Mouse (Mus musculus): Measurements from ENCODE around the gene Vmn1r32. TPM values are rescaled to one million over a fixed set of nuclear protein-coding genes. Genes with fewer than 3 reads are reported as not detected.

The Vmn1r32 gene
- polyA plus RNA-seq (2015; fragmentation: Nextera tagmentation; extraction: Ambion mirVana) = 0.05 and 0.13 TPM in 2 replicates

DNA sequence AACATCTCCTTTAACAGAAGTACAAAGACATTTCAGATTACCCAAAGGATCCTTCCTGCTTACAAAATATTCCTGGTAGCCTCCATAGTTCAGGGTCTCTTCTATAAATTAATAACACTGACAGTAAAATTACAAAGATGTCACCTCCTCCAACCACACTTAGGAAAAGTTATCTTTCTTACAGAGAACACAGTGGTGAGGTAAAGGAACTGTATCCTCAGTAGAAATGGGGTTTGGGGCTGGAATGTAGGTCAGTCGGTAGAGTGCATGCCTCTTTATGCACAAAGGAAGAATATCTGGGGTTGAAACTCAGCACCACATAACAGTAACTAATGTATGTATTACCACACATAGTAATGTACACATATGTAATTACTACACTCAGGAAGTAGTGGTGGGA, at the start of gene Vmn1r32:
TSS of gene Vmn1r32 (minus strand) at position 101 of the 400 bp plus-strand sequence.
- H3K9ac ChIP-seq (replicated peaks; ENCODE audit: low read length) = no peak within 1 kb of the TSS
- WGBS = 82% methylated on average over 1 of the region's 1 CpGs

GRCm38 (mm10) chr6:66595804-66596203, 35.9 kb upstream of the Vmn1r32 start:
- no peak for ATAC-seq (ENCODE audit: low FRiP score, low TSS enrichment)
- Histone ChIP-seq H3K27ac (ENCODE audit: low read length) (no peak overlapping the region), H3K4me3 (ENCODE audit: low read length) (no peak overlapping the region), H3K9ac (replicated peaks; ENCODE audit: low read length) (no peak overlapping the region), H3K27me3 (ENCODE audit: insufficient read depth, low read length) (no peaks in the 10 kb centered on the region), H3K4me2 (replicated peaks; ENCODE audit: low read depth, low read length) (no peak overlapping the region), H3K36me3 (ENCODE audit: insufficient read depth, low read length) (no peaks in the 10 kb centered on the region), H3K9me3 (ENCODE audit: low read length) (no peaks in the 10 kb centered on the region), H3K4me1 (ENCODE audit: insufficient read depth, low read length) (no peaks in the 10 kb centered on the region)

More for the DNA sequence above, at the start of gene Vmn1r32:
- Histone ChIP-seq H3K27me3 (ENCODE audit: insufficient read depth, low read length) (no peaks in the 10 kb centered on the region), H3K36me3 (ENCODE audit: insufficient read depth, low read length) (no peaks in the 10 kb centered on the region), H3K4me3 (ENCODE audit: low read length) (no peak within 1 kb of the TSS), H3K9me3 (ENCODE audit: low read length) (no peaks in the 10 kb centered on the region), H3K4me1 (ENCODE audit: insufficient read depth, low read length) (no peaks in the 10 kb centered on the region), H3K4me2 (replicated peaks; ENCODE audit: low read depth, low read length) (no peak within 1 kb of the TSS), H3K27ac (ENCODE audit: low read length) (no peak within 1 kb of the TSS)
- no peak for ATAC-seq (ENCODE audit: low FRiP score, low TSS enrichment)

DNA sequence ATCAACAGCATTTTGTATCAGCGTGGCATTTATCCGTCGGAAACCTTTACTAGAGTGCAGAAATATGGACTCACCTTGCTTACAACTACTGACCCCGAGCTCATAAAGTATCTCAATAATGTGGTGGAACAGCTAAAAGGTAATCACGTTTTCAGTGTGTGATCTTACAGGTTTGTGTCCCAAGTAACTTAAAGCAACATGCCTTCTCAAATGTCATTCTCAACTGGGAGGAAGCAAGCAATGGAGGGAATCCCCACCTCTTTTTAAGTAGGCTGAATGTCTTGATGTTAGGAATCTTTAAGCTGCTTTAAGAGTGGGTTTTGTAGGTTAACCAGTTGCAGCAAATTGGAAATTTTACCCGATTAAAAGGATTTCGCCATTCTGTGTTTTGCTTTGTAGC, 23.9 kb downstream of the Vmn1r32 start:
- H3K27ac ChIP-seq (ENCODE audit: low read length) = peak overlapping the region; percentile 91; the same call in 1 of the 2 replicates
- H3K4me2 ChIP-seq (replicated peaks; ENCODE audit: low read depth, low read length) = peak overlapping the region; percentile 72
- WGBS = 10% methylated on average over 7 of the region's 7 CpGs
- ATAC-seq (ENCODE audit: low FRiP score, low TSS enrichment) = no peak
- peak overlapping the region; percentile 79 for H3K9ac ChIP-seq (replicated peaks; ENCODE audit: low read length)
- H3K27me3 ChIP-seq (ENCODE audit: insufficient read depth, low read length) = no peaks in the 10 kb centered on the region
- peaks cover 18% of the 10 kb centered on the region for H3K4me1 ChIP-seq (ENCODE audit: insufficient read depth, low read length)
- H3K36me3 ChIP-seq (ENCODE audit: insufficient read depth, low read length) = peaks cover 18% of the 10 kb centered on the region; the same call in 1 of the 2 replicates
- peak overlapping the region; percentile 89 for H3K4me3 ChIP-seq (ENCODE audit: low read length)
- no peaks in the 10 kb centered on the region for H3K9me3 ChIP-seq (ENCODE audit: low read length)

DNA sequence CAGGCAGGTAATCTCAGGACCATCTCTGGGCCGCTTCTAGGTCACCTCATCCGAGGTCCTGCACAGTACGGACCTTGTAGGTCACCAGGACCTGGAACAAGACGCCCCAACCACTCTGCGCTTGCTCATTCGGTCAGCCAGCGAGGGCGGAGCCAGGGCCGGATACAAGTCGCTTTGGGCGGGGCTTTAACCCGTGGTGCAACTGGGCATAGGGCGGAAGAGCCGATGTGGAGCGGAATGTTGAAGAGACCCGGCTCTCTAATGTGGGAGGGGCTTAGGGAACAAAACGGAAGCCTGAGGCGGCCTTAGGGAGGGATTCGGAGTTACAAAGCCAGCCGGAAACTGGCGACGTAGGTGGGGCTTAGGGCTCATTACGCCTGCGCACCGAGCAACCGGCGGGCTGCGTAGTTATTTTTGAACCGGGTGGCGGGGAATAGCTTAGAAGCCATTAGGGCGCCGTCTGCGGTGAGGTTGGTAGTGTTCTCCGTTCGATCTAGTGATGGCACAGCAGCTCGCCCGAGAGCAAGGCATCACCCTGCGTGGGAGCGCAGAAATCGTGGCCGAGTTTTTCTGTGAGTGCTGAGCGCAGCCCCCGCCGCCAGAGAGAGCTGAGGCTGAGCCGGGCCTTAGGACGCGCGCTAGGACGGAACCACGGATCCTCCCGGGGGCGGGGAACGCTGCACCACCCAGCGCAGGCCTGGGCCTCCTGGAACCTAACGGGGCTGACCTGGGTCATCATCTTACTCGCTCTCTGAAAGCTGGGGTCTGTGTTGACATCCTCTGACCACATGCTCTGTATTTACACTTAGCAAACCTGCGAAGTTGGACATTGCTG, 24.7 kb downstream of the Vmn1r32 start, which contains the start of gene Mad2l1:
TSS of gene Mad2l1 (plus strand) at position 363 of the 835 bp plus-strand sequence.
- peak within 1 kb of the TSS; percentile 91 for H3K27ac ChIP-seq (ENCODE audit: low read length)
- ATAC-seq (ENCODE audit: low FRiP score, low TSS enrichment) = peak; percentile 99
- no peaks in the 10 kb centered on the region for H3K27me3 ChIP-seq (ENCODE audit: insufficient read depth, low read length)
- H3K4me3 ChIP-seq (ENCODE audit: low read length) = peak within 1 kb of the TSS; percentile 89
- H3K4me1 ChIP-seq (ENCODE audit: insufficient read depth, low read length) = peaks cover 18% of the 10 kb centered on the region
- H3K4me2 ChIP-seq (replicated peaks; ENCODE audit: low read depth, low read length) = peak within 1 kb of the TSS; percentile 72
- under 1% methylated on average over 57 of the region's 57 CpGs for WGBS
- H3K36me3 ChIP-seq (ENCODE audit: insufficient read depth, low read length) = peaks cover 15% of the 10 kb centered on the region; the same call in 1 of the 2 replicates
- no peaks in the 10 kb centered on the region for H3K9me3 ChIP-seq (ENCODE audit: low read length)
- peak within 1 kb of the TSS; percentile 79 for H3K9ac ChIP-seq (replicated peaks; ENCODE audit: low read length)

- peaks cover 18% of the 10 kb centered on the region for H3K4me1 ChIP-seq (ENCODE audit: insufficient read depth, low read length)
- no peaks in the 10 kb centered on the region for H3K27me3 ChIP-seq (ENCODE audit: insufficient read depth, low read length)
- peak overlapping the region; percentile 69 for H3K9ac ChIP-seq (replicated peaks; ENCODE audit: low read length)
- H3K4me3 ChIP-seq (ENCODE audit: low read length) = peak overlapping the region; percentile 89
- H3K36me3 ChIP-seq (ENCODE audit: insufficient read depth, low read length) = 0 out of 2 replicates have a peak, but pooled peaks cover 7% of the 10 kb centered on the region
- 72% methylated on average over 5 of the region's 5 CpGs for WGBS
- ATAC-seq (ENCODE audit: low FRiP score, low TSS enrichment) = no peak
- H3K4me2 ChIP-seq (replicated peaks; ENCODE audit: low read depth, low read length) = peak overlapping the region; percentile 72
- H3K27ac ChIP-seq (ENCODE audit: low read length) = peak overlapping the region; percentile 91
- H3K9me3 ChIP-seq (ENCODE audit: low read length) = no peaks in the 10 kb centered on the region
These were observed 25.4 kb downstream of the Vmn1r32 start for GRCm38 (mm10) chr6:66534366-66534941.

DNA sequence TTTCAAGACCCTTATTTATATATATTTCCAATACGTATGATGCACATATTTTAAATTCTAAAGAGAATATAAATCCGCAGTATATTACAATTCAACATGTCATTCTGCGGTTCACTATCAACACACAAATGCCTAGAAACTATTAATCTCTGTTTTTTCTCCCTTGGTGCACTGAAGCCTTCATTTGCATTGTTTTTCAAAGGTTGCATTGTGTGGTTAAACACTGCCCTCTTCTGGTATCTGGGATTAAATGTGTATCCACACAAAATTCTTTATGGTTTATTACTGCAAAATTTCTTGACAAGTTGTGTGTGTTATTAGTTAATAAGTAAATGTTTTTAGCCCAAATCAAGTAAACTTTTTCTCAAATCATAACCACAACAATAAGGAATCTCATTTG, 26.7 kb downstream of the Vmn1r32 start:
- H3K9me3 ChIP-seq (ENCODE audit: low read length) = no peaks in the 10 kb centered on the region
- 25% methylated on average over 3 of the region's 3 CpGs for WGBS

DNA sequence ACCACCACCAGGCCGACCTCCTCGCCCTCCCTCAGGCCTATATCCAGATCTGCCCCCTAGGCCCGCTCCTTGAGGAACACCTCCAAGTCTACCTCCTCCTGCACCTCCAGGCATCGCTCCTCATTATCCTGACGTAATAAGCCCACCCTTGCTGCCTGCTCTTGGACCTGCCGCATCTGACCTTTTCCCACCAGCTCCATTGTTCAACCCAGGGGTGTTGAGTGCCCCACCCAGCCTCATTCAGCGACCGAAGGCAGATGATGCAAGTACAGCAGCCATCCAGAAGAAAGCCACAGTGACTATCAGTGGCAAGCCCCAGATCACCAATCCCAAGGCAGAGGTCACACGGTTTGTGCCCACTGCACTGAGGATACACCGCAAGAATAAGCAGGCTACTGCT, 31.5 kb downstream of the Vmn1r32 start:
- WGBS = 95% methylated on average over 10 of the region's 10 CpGs
- Histone ChIP-seq H3K4me3 (ENCODE audit: low read length) (no peak overlapping the region), H3K9ac (replicated peaks; ENCODE audit: low read length) (no peak overlapping the region), H3K4me2 (replicated peaks; ENCODE audit: low read depth, low read length) (no peak overlapping the region), H3K27ac (ENCODE audit: low read length) (no peak overlapping the region), H3K27me3 (ENCODE audit: insufficient read depth, low read length) (no peaks in the 10 kb centered on the region), H3K36me3 (ENCODE audit: insufficient read depth, low read length) (no peaks in the 10 kb centered on the region), H3K9me3 (ENCODE audit: low read length) (no peaks in the 10 kb centered on the region), H3K4me1 (ENCODE audit: insufficient read depth, low read length) (no peaks in the 10 kb centered on the region)
- ATAC-seq (ENCODE audit: low FRiP score, low TSS enrichment) = no peak

More for the DNA sequence above, 26.7 kb downstream of the Vmn1r32 start:
- Histone ChIP-seq H3K27ac (ENCODE audit: low read length) (no peak overlapping the region), H3K9ac (replicated peaks; ENCODE audit: low read length) (no peak overlapping the region), H3K4me2 (replicated peaks; ENCODE audit: low read depth, low read length) (no peak overlapping the region), H3K27me3 (ENCODE audit: insufficient read depth, low read length) (no peaks in the 10 kb centered on the region), H3K4me1 (ENCODE audit: insufficient read depth, low read length) (peaks cover 18% of the 10 kb centered on the region), H3K4me3 (ENCODE audit: low read length) (no peak overlapping the region), H3K36me3 (ENCODE audit: insufficient read depth, low read length) (no peaks in the 10 kb centered on the region)
- no peak for ATAC-seq (ENCODE audit: low FRiP score, low TSS enrichment)

DNA sequence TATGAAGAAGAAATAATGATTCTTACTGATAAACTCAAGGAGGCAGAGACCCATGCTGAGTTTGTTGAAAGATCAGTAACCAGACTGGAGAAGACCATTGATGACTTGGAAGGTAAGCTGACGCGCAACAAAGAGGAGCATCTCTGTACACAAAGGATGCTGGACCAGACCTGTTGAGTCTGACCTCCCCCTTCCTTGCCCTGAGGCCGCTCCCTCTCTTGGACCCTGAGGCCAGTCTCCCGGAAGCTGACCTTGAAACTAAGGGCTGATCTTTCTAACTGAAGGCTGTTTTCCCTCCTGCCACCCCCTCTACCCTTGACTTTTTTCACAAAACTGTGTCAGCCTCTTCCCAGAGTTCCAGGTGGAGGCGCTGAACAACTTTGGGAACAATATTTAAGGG, 43.5 kb downstream of the Vmn1r32 start:
- no peak overlapping the region for H3K9ac ChIP-seq (replicated peaks; ENCODE audit: low read length)
- H3K4me2 ChIP-seq (replicated peaks; ENCODE audit: low read depth, low read length) = no peak overlapping the region
- 89% methylated on average over 5 of the region's 5 CpGs for WGBS
- no peaks in the 10 kb centered on the region for H3K9me3 ChIP-seq (ENCODE audit: low read length)
- no peaks in the 10 kb centered on the region for H3K27me3 ChIP-seq (ENCODE audit: insufficient read depth, low read length)
- H3K4me1 ChIP-seq (ENCODE audit: insufficient read depth, low read length) = no peaks in the 10 kb centered on the region
- no peaks in the 10 kb centered on the region for H3K36me3 ChIP-seq (ENCODE audit: insufficient read depth, low read length)
- no peak overlapping the region for H3K4me3 ChIP-seq (ENCODE audit: low read length)
- H3K27ac ChIP-seq (ENCODE audit: low read length) = no peak overlapping the region
- no peak for ATAC-seq (ENCODE audit: low FRiP score, low TSS enrichment)
